Mouse (Mus musculus) C2C12 (cell line): ENCODE data around the gene Errfi1.

Experiments
- CTCF ChIP-seq: IDR thresholded peaks from one replicate; pipeline ENCODE4 v1.5.1; 2011; ENCODE audit not compliant: control insufficient read depth, insufficient read depth, insufficient read length
- USF1 ChIP-seq: IDR thresholded peaks from one replicate; pipeline ENCODE4 v1.6.1; 2011; ENCODE audit warnings: low read depth, mild to moderate bottlenecking, control low read depth, moderate library complexity

- no peak for TF ChIP-seq CTCF
- no peak for TF ChIP-seq USF1
Observed at GRCm38 (mm10) chr4:150894718-150895501, 41.2 kb downstream of the Errfi1 start.
